Mouse (Mus musculus) spleen, adult 2 months (tissue): ENCODE data around the gene Nol3. TPM values are rescaled to one million over a fixed set of nuclear protein-coding genes. Genes with fewer than 3 reads are reported as not detected.

ENCODE experiments used
- DNase-seq, 2 experiments: peaks; one replicate each; pipeline versions ENCODE4 v3.0.0 to v3.0.0-alpha.2; 2012 to 2021; ENCODE audit warnings: low spot score in 2 of 2, low read depth in 1 of 2
- H3K27ac ChIP-seq: fragments of 200-500 bp; 2 replicates; pipeline ENCODE4 v1.5.1; 2012; ENCODE audit warnings: low read length, inconsistent platforms; ENCODE audit not compliant: insufficient read depth
- H3K27me3 ChIP-seq: fragments of 200-500 bp; 2 replicates; pipeline ENCODE4 v1.6.1; 2012; ENCODE audit warnings: mild to moderate bottlenecking, moderate library complexity, low read length, inconsistent platforms; ENCODE audit not compliant: control insufficient read depth, insufficient read depth
- H3K36me3 ChIP-seq: fragments of 200-500 bp; 2 replicates; pipeline ENCODE4 v1.6.1; 2012; ENCODE audit warnings: mild to moderate bottlenecking, low read length, inconsistent platforms; ENCODE audit not compliant: control insufficient read depth, insufficient read depth
- H3K4me1 ChIP-seq: fragments of 200-500 bp; 2 replicates; pipeline ENCODE4 v1.6.1; 2011; ENCODE audit warnings: inconsistent platforms; ENCODE audit not compliant: control insufficient read depth, insufficient read depth, insufficient read length
- H3K4me3 ChIP-seq: fragments of 200-500 bp; 2 replicates; pipeline ENCODE4 v1.5.1; 2011; ENCODE audit warnings: mild to moderate bottlenecking, inconsistent platforms; ENCODE audit not compliant: insufficient read depth, insufficient read length; ENCODE audit errors: extremely low read depth
- CTCF ChIP-seq: fragments of 200-500 bp; IDR thresholded peaks from 2 replicates; pipeline ENCODE4 v1.5.1; 2011; ENCODE audit warnings: mild to moderate bottlenecking, inconsistent platforms; ENCODE audit not compliant: insufficient read depth, insufficient read length, insufficient replicate concordance; ENCODE audit errors: extremely low read depth
- POLR2A ChIP-seq: fragments of 200-500 bp; IDR thresholded peaks from 2 replicates; pipeline ENCODE4 v1.6.1; 2011; ENCODE audit warnings: low read depth, low read length, inconsistent platforms
- WGBS: fragments of 180-500 bp; shearing (Covaris S2); methylation state at CpG from one replicate; pipeline ENCODE4 v1.1.7; 2018; 5-methylcytosine and 5-hydroxymethylcytosine counted together
- polyA plus RNA-seq: library from polyadenylated mRNA; depleted of rRNA; stranded (reverse); fragments of >200 nt; gene quantifications from 2 replicates; pipeline ENCODE4 v1.2.3, GENCODE M21; 2012

The Nol3 gene
- polyA plus RNA-seq, 1 experiment = 0.70 TPM

DNA sequence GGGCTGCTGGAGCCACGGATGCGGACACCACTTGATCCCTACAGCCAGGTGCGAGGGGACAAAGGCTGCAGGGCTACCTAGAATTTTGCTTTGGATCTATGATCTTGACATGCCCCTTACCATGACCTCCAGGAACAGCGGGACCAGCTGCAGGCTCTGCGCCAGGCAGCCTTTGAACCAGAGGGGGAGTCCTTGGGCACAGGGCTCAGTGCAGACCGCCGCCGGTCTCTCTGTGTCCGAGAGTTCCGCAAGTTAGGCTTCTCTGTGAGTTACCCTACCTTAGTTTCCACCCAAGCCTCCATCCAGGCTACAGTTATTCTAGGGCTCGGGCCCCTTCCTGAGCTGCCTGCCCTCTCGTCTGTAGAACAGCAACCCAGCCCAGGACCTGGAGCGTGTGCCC is 31.7 kb downstream of the Nol3 start:
- no peaks in the 10 kb centered on the region for H3K27me3 ChIP-seq
- H3K27ac ChIP-seq = no peak overlapping the region
- TF ChIP-seq POLR2A (no peak), CTCF (no peak)
- H3K4me3 ChIP-seq = no peak overlapping the region
- 98% methylated on average over 13 of the region's 13 CpGs for WGBS
- H3K4me1 ChIP-seq = no peaks in the 10 kb centered on the region; the same call in 1 of the 2 replicates
- peaks cover 18% of the 10 kb centered on the region for H3K36me3 ChIP-seq
- no peak for DNase-seq

DNA sequence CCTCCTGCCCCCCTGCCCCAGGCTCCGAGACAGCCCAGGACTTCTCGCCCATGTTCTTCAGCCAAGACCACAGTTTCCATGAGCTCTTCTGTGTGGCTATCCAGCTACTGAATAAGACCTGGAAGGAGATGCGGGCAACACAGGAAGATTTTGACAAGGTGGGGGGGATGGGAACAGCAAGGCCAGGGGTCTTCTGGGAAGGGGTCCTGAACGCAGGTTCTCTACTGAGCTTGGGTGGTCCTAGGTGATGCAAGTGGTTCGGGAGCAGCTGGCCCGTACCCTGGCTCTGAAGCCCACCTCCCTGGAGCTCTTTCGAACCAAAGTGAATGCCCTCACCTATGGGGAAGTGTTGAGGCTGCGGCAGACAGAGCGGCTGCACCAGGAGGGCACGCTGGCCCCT is 32.5 kb downstream of the Nol3 start:
- peaks cover 17% of the 10 kb centered on the region for H3K36me3 ChIP-seq
- TF ChIP-seq CTCF (no peak), POLR2A (no peak)
- no peaks in the 10 kb centered on the region for H3K27me3 ChIP-seq
- WGBS = 95% methylated on average over 10 of the region's 10 CpGs
- no peak for DNase-seq
- H3K4me1 ChIP-seq = no peaks in the 10 kb centered on the region; the same call in 1 of the 2 replicates
- no peak overlapping the region for H3K27ac ChIP-seq
- H3K4me3 ChIP-seq = no peak overlapping the region

DNA sequence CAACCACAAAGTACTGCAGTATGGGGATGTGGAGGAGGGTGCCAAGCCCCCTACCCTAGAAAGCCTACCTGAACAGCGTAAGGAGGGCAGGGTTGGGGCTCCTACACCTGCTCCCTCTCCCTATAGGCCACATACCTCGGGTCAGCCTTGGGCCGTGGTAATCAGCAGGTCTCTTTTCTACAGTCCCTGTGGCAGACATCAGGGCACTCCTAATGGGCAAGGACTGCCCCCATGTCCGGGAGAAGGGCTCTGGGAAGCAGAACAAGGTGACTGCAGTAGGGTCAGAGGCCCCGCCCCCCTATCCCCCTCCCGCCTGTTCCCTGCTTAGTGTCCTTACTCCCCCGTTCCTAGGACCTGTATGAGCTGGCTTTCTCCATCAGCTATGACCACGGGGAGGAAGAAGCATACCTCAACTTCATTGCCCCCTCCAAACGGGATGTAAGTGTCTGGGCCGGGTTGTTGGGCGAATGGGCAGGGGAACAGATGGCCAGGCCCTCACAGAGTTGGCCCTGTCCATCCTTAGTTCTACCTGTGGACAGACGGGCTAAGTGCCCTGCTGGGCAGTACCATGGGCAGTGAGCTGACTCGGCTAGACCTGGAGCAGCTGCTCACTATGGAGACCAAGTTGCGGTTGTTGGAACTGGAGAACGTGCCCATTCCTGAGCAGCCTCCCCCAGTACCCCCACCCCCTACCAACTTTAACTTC is 33.4 kb downstream of the Nol3 start:
- TF ChIP-seq POLR2A = no peak
- no peak for TF ChIP-seq CTCF
- Histone ChIP-seq H3K4me3 (no peak overlapping the region), H3K36me3 (peaks cover 18% of the 10 kb centered on the region), H3K27me3 (no peaks in the 10 kb centered on the region), H3K4me1 (no peaks in the 10 kb centered on the region; the same call in 1 of the 2 replicates), H3K27ac (no peak overlapping the region)
- 93% methylated on average over 15 of the region's 15 CpGs for WGBS
- DNase-seq = no peak

DNA sequence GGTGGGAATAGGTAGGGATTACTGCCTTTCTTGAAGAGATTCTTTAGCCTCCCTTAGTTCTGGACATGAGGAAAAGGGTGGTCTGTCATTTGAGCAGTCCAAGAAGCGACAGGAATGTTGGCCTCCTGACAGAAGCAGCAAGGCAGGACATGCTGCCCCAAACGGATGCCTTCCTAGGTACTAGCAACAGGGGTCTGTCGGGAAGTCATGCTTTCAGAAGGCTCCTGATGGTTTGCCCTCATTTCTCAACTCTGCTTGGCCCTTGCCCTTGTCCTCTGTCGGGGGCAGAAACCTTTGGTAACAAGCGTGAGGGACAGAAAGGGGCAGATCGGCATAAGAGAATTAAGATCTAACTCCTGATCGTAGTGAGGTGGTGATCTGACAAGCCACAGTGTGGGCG is 34.2 kb downstream of the Nol3 start:
- H3K36me3 ChIP-seq = peaks cover 17% of the 10 kb centered on the region

DNA sequence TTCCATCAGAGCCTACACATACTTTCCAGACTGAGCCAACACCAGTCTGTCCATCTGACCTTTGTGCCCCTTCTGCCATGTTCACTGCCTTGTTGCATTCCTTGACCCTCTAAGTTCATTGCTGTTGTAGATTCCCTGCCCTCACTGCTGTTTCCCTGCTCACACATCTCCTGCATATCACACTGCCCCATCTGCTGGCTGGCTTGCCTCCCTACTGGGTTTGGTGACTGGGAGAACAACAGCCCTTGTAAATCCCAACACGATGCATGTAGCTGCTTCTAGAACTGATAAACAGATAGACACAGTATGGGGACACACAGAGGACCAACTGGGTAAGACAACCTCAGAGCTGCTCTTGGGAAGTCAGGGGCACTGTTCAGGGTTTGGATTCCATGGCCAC is 35.8 kb downstream of the Nol3 start:
- no peak for DNase-seq
- 78% methylated on average over 1 of the region's 1 CpGs for WGBS
- Histone ChIP-seq H3K27me3 (no peaks in the 10 kb centered on the region), H3K4me1 (no peaks in the 10 kb centered on the region), H3K36me3 (peaks cover 19% of the 10 kb centered on the region), H3K27ac (no peak overlapping the region), H3K4me3 (no peak overlapping the region)
- TF ChIP-seq CTCF = no peak
- no peak for TF ChIP-seq POLR2A

More for the DNA sequence above, 34.2 kb downstream of the Nol3 start:
- WGBS = 94% methylated on average over 8 of the region's 8 CpGs
- Histone ChIP-seq H3K4me1 (no peaks in the 10 kb centered on the region; the same call in 1 of the 2 replicates), H3K4me3 (no peak overlapping the region), H3K27ac (no peak overlapping the region), H3K27me3 (no peaks in the 10 kb centered on the region)
- TF ChIP-seq POLR2A (no peak), CTCF (no peak)
- no peak for DNase-seq

DNA sequence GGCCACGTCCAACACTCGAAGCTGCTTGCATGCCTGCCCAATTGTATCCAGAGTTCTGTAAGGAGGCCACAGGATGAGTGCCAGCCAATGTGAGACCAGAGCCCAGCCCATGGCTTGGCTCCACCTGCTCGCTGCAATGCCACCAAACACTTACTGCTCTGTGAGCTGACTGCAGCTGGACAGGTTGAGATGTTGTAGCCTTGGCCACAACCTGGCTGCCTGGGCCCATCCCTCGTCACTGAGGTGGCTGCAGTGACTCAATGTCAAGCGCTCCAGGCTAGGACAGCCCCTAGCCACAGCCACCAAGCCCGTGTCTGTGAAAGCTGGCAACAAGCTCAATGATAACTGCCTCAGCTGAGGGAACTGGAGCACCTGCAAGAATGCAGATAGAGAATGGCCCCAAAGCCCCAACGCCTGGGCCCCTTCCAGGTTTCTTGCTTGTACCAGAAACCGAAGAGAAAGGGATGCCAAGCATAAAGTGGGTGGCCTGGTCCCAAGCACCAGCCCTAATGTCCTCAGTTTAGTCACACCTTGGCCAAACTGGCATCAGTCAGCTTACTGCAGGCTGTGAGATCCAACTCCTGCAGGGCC is 37.0 kb downstream of the Nol3 start:
- TF ChIP-seq CTCF = no peak
- no peak for TF ChIP-seq POLR2A
- H3K36me3 ChIP-seq = peaks cover 20% of the 10 kb centered on the region
- no peaks in the 10 kb centered on the region for H3K4me1 ChIP-seq
- no peak overlapping the region for H3K4me3 ChIP-seq
- WGBS = 87% methylated on average over 8 of the region's 8 CpGs
- no peak overlapping the region for H3K27ac ChIP-seq
- no peaks in the 10 kb centered on the region for H3K27me3 ChIP-seq
- DNase-seq = no peak

DNA sequence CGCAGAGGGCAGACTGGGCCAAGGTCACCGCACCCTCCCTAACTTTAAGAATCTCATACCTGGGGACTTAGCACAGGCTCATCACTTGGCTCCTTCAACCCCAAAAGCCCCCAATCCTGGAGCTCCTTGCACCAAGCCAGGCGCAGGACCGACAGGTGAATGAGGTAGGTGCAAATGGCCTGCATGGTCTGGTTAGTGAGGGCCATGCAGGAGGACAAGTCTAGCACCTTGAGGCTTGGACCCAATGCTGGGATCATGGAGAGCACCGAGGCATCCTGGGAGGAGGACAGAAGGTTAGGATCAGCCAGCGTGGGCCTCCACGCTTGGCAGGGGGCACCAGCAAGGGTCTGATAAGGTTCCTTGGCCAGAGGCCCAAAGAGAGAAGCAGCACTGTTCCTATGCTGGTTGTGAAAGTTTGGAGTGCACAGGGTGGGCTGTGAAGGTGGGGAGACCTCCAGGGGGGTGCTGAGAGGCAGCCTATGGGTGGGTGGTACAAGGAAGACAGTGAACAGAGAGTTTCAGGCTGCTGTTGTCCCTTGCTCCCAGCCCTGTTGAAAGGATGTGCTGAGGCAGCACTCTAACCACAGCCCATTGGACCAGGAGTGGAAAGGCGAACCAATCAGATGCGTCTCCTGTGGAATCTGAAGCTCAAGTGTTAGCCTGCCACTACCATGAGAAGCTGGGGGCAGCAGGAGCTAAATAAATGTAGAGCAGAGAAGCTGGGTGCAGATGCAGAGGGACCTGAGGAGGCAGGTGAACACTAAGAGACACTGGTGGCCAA is 37.9 kb downstream of the Nol3 start:
- TF ChIP-seq CTCF = no peak
- no peak for TF ChIP-seq POLR2A
- no peak overlapping the region for H3K27ac ChIP-seq
- H3K27me3 ChIP-seq = no peaks in the 10 kb centered on the region
- DNase-seq = no peak
- WGBS = 94% methylated on average over 9 of the region's 9 CpGs
- peaks cover 19% of the 10 kb centered on the region for H3K36me3 ChIP-seq
- no peak overlapping the region for H3K4me3 ChIP-seq
- no peaks in the 10 kb centered on the region for H3K4me1 ChIP-seq
